Mouse (Mus musculus) right cerebral cortex, postnatal 36 days (tissue): Measurements from ENCODE around the gene H6pd.

ENCODE experiments used
- DNase-seq, 2 experiments: peaks; one replicate each; pipeline ENCODE4 v3.0.0; 2022; ENCODE audit warnings: low spot score in 2 of 2, mixed read lengths in 1 of 2

Gene H6pd

GRCm38 (mm10) chr4:149944214-149944613, 64.6 kb downstream of the H6pd start:
- no peak for DNase-seq

- DNase-seq: no peak
Observed at GRCm38 (mm10) chr4:149942831-149943741, 65.7 kb downstream of the H6pd start.

DNA sequence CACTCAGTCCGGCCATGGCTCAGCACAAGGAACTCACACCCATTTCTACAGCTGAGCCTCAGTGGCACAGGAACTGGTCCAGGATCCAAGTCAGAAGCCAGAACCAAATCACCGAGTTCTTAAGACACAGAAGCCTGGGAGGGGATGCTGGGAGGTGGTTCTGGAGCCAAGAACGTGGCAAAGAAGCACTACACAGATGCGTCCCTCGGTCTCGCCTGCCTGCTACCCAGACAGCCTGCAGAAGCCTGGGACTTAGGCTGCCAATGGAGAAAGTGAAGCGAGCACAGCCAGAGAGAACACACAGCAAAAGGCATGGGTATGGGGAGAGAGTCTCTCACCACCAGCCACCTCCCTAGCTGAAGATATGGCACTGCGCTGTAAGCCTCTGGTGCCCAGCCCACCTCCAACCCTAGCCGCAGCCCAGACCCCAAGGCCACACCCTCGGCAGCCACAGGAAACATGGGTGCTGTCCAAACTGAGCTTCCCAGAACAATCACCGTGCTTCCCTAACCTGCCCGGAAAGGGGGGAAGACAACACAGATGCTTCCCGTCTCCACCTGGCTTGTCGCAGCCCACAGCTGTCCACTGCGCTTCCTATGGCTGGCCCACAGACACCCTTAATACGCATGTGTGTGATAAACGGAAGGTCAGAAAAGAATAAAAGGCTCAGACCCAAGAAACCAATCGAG, 67.6 kb downstream of the H6pd start:
- no peak for DNase-seq

DNA sequence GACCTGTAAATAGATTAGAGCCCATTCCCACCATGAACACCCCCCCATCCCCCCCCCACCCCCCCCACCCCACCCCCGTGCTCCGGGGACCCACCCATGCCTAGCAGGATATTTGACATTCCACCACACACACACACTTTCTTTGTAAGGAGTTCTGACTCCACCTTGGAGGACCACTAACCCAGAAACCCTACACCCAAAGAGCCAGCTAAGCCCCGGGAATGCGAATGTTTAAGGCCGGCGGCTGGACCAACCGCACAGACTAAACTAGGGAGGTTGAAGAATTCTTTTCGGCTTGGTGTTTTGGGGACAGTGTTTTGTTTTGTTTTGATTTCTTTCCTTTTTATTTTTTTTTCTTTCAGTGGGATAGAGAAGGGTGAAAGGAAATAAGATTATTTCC, 70.1 kb downstream of the H6pd start:
- no peak for DNase-seq

DNA sequence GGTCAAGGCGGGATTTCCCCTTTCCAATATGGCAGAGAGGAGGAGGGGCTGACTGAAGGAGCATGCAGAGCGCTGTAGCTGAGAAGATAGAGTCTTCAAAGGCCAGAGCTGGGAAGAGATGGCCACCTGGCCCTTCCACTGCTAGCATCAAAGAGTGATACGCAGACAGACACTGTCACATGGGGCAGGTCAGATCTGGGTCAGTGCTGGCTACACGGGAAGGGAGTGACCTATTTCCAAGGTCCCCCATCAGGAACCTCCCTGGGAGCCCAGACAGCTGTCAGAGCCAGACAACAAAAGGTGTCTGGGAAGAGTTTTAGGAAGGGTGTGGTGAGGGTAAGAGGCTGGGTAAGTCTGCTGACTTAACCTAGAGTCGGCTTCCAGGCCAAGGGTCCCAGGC, 71.9 kb downstream of the H6pd start:
- no peak for DNase-seq

DNA sequence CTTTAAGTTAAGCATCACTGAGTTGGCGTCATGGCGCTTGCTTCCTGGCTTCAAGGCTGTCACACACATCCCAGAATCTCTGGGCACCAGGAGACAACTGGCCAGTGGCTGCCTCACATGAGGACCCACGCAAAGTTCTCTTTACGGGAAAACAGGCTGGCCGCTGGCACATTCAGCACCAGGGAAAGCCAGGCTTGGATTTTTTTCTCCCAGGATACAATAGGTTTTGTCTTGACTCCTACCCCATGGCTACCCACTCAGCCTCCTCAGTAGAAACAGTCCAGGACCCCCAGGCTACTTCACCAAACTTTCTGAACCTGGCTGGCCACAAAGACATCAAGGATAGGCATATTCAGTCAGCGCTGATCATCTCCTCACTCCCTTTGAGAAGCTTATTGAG, 73.4 kb downstream of the H6pd start:
- no peak for DNase-seq

DNA sequence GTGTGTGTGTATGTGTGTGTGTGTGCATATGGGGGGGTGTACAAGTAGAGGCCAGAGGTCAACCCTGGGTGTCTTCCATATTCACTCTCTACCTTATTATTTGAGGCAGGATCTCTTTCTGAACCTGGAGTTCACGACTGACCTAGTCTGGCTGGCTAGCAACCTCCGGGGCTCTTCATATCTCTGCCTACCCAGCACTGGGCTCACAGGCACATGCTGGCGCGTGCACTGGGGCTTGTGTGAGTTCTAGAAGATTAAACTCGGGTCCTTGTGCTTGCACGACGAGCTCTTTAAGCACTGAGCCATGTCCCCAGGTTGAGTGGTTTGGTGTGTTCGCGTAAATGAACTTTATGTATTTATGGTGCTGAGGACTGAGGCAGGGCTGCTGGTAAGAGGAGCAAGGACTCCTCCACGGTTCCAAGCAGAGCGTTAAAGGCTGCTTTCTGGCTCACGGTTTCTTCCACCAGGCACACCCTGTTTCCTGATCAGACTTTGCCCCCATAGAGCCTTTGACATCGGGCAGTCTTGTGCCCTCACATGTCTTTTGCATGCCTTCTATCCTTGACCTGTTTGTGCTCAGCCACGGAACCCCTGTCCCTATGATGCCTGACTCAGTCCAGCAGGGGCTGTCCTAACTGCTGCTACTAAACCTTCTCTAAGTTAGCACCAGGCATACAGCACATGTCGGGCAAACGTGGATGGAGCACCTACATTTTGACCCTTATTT, 75.1 kb downstream of the H6pd start:
- DNase-seq: no peak

GRCm38 (mm10) chr4:149933025-149933424, 75.8 kb downstream of the H6pd start:
- no peak for DNase-seq

DNA sequence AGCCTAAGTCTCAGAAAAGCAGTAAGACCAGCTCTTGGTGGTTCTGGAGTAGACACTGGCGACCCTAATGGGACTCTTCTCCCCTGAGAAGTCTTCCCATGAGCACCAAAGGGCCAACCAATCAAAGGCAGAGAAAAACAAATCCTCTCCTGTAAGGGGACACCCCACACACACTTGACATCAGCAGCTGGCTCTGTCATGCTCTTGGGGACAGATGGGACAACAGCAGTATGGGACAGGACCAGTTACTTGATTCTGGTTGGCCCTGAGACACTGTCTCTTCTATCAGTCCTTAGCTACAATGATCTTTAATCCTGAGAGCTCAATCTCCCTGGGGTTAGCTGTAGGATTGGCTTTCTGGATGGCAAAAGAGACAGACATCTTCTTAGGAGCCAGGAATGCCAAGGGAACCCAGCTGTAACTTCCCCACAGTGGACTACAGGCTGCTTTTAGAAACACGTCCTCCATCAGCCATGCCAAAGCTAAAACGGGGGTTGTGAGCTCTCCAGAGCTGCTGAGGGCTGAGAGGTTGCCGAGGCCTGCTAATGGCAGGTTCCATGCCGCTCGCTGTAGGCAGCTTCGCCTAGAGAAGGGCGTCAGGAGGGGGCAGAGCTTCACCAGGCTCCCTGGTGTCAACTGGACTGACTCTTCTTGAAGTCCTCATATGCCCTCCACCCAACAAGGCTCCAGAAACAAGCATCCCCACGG, 76.6 kb downstream of the H6pd start:
- DNase-seq: no peak

DNA sequence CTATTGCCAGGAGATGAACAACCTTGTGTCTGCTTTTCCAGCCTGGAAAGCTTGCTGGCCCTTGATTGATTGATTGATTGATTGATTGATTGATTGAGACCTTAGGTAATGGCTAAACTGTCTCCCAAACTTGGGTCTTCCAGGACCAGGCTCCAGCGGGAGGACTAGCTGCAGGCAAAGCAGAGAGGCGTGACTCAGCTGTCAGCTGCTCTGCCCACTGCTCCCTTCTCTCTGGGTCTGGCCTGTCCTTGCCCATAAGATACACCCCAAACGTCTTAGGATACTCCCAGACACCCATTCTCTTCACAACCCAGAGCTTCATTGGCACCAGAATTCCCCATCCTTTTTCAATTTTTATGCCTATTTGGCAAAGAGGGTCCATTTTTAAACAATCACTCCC, 78.1 kb downstream of the H6pd start:
- no peak for DNase-seq
